In genomic region chr2:24387361-24388283, GRCm38 (mm10) we compare ENCODE assay signal across 1 mouse cellular context.
TF ChIP-seq lines count a peak whose summit lies in the region.

No protein-coding gene starts in this region.

TF ChIP-seq in CH12.LX, 34 proteins besides CTCF, POLR2A, EP300 and RAD21 (continued from another document):
- TF ChIP-seq SIN3A (IDR thresholded peaks at IDR 0.05; ENCODE audit: low read length) (peak; percentile 96), HCFC1 (IDR thresholded peaks at IDR 0.05; ENCODE audit: low read depth, low read length) (no peak; the same call in 1 of the 2 replicates), MXI1 (IDR thresholded peaks at IDR 0.05; ENCODE audit: low read depth, low read length) (peak; percentile 74), MEF2A (IDR thresholded peaks at IDR 0.05; ENCODE audit: borderline replicate concordance, low read depth, low read length) (peak; percentile 59), MAZ (IDR thresholded peaks at IDR 0.05; ENCODE audit: low read depth, low read length) (0 out of 2 replicates have a peak, but pooled peaks have one; percentile 18), E2F4 (IDR thresholded peaks at IDR 0.05; ENCODE audit: insufficient replicate concordance, low read depth, low read length) (no peak), CHD1 (IDR thresholded peaks at IDR 0.05; ENCODE audit: low read depth, low read length) (peak; percentile 30; the same call in 1 of the 2 replicates), GABPA (IDR thresholded peaks at IDR 0.05; ENCODE audit: insufficient replicate concordance, low read depth, low read length) (no peak), RCOR1 (conservative IDR thresholded peaks at IDR 0.05; ENCODE audit: low read depth, low read length) (no peak), TBP (conservative IDR thresholded peaks at IDR 0.05; ENCODE audit: low read depth, low read length) (peak; percentile 81; the same call in 1 of the 2 replicates), ZMIZ1 (IDR thresholded peaks at IDR 0.05; ENCODE audit: low read depth, low read length) (peak; percentile 42; the same call in 1 of the 2 replicates), ELF1 (IDR thresholded peaks at IDR 0.05; ENCODE audit: low read depth, low read length) (0 out of 2 replicates have a peak, but pooled peaks have one; percentile 17), ZC3H11A (IDR thresholded peaks at IDR 0.05; ENCODE audit: low read depth, low read length) (no peak)
